Mouse (Mus musculus) intestine, embryonic 16.5 days (tissue): Measurements from ENCODE around the gene Hspb6. TPM values are rescaled to one million over a fixed set of nuclear protein-coding genes. Genes with fewer than 3 reads are reported as not detected.

Experiments
- ATAC-seq: fragments of 200-750 bp; cut with Nextera tagmentation; 2 replicates; pipeline ENCODE4 v1.8.0; 2017; ENCODE audit warnings: moderate TSS enrichment, moderate library complexity
- H3K27ac ChIP-seq: fragments of 300-500 bp; sonication (generic); 2 replicates; pipeline ENCODE4 v1.5.1; 2014; ENCODE audit warnings: mild to moderate bottlenecking, low read length
- H3K27me3 ChIP-seq: fragments of 300-500 bp; sonication (generic); replicated peaks from 2 replicates; pipeline ENCODE4 v1.6.1; 2014; ENCODE audit warnings: low read length, control low read depth, mixed read lengths; ENCODE audit not compliant: control insufficient read depth, insufficient read depth
- H3K36me3 ChIP-seq: fragments of 300-500 bp; sonication (generic); 2 replicates; pipeline ENCODE4 v1.6.1; 2014; ENCODE audit warnings: low read length, control low read depth; ENCODE audit not compliant: control insufficient read depth, insufficient read depth
- H3K4me1 ChIP-seq: fragments of 300-500 bp; sonication (generic); 2 replicates; pipeline ENCODE4 v1.6.1; 2014; ENCODE audit warnings: low read length, control low read depth, mixed read lengths; ENCODE audit not compliant: control insufficient read depth, insufficient read depth
- H3K4me2 ChIP-seq: fragments of 300-500 bp; sonication (generic); 2 replicates; pipeline ENCODE4 v1.6.1; 2014; ENCODE audit warnings: low read depth, low read length, control low read depth
- H3K4me3 ChIP-seq: fragments of 300-500 bp; sonication (generic); 2 replicates; pipeline ENCODE4 v1.5.1; 2014; ENCODE audit warnings: mild to moderate bottlenecking, low read length
- H3K9ac ChIP-seq: fragments of 300-500 bp; sonication (generic); 2 replicates; pipeline ENCODE4 v1.6.1; 2014; ENCODE audit warnings: low read depth, low read length
- H3K9me3 ChIP-seq: fragments of 300-500 bp; sonication (generic); 2 replicates; pipeline ENCODE4 v1.6.1; 2016; ENCODE audit warnings: low read length, control low read depth; ENCODE audit not compliant: control insufficient read depth
- WGBS: fragments of 180-500 bp; shearing (Covaris S2); extraction: QIAGEN DNeasy Blood & Tissue Kit; methylation state at CpG from one replicate; pipeline ENCODE4 v1.1.7; 2014; 5-methylcytosine and 5-hydroxymethylcytosine counted together
- microRNA-seq: library from miRNA; unstranded; fragments of <30 nt; microRNA quantifications from one replicate; pipeline ENCODE4, GENCODE M21; 2016
- polyA plus RNA-seq: library from polyadenylated mRNA; unstranded; fragments of >200 nt; fragmentation: Nextera tagmentation; extraction: Ambion mirVana; gene quantifications from 2 replicates; pipeline ENCODE4 v1.2.1, GENCODE M21; 2015

Gene Hspb6
- polyA plus RNA-seq, 1 experiment from 2014 or later = 53.8 TPM

DNA sequence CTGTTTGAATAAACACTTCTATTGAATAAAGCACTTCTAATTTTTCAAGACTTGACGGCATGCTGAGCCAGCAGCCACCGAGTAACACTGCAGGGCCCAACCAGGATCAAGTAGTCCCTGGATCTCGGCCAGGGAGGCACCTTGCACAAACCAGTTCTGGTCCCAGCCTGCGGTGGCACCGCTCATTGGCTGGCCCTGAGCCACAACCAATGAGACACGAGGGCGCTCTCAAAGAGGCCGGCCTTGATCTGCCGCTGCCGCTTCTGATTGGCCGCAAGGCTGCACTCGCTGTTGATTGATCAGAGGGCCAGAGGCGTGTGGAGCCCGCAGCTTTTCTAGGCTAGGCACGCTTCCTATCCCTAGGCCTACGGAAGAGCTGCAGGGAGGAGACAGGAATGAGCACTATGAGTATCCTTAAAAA, 48.0 kb downstream of the Hspb6 start:
- Histone ChIP-seq H3K9ac (no peak overlapping the region), H3K4me1 (peaks cover 19% of the 10 kb centered on the region), H3K27me3 (no peaks in the 10 kb centered on the region), H3K4me3 (no peak overlapping the region; the same call in 1 of the 2 replicates), H3K4me2 (peak overlapping the region; percentile 31; the same call in 1 of the 2 replicates), H3K9me3 (no peaks in the 10 kb centered on the region; the same call in 1 of the 2 replicates), H3K27ac (peak overlapping the region; percentile 46; the same call in 1 of the 2 replicates), H3K36me3 (no peaks in the 10 kb centered on the region)
- 2% methylated on average over 16 of the region's 16 CpGs for WGBS
- peak; percentile 91 for ATAC-seq

DNA sequence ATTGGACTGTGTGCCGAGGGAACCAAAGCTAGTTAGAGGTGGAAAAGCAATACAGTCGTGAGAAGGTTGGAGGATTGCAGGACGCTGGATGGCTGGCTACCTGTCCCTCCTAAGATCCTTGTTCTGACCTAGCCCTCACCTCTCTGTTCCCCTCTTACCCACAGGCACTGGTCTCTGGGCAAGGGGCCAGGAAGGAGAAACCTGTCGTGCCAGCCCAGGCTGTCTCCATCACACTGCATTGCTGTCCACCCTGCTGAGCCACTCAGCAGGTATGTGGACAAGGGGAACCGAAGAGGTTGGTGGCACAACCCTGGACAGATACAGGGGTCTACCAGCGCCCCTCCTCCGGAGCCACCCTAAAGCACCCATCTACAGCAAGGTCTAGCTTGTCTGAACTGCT, 48.7 kb downstream of the Hspb6 start:
- Histone ChIP-seq H3K9ac (0 out of 2 replicates have a peak overlapping the region, but pooled peaks have one; percentile 11), H3K9me3 (no peaks in the 10 kb centered on the region; the same call in 1 of the 2 replicates), H3K4me3 (no peak overlapping the region; the same call in 1 of the 2 replicates), H3K27me3 (no peaks in the 10 kb centered on the region), H3K27ac (peak overlapping the region; percentile 46), H3K36me3 (no peaks in the 10 kb centered on the region), H3K4me1 (peaks cover 19% of the 10 kb centered on the region), H3K4me2 (0 out of 2 replicates have a peak overlapping the region, but pooled peaks have one; percentile 31)
- 70% methylated on average over 7 of the region's 7 CpGs for WGBS
- no peak for ATAC-seq

DNA sequence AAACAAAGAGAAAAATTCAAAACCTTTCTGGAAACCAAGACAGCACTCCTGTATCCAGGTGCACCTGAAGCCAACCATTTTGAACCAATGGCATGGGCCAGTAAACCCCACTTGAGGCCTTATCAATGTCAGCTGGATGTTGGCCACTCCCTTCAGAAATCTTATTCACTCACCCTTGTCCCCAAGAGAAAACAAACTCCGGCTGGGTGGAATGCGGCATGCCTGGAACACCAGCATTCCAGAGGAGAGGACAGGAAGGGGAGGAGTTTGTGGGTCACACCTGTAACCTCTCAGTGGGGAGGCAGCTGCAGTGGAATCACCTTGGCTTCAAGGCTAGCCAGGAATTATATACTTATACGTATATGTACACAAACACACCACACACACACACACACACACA, 50.6 kb downstream of the Hspb6 start:
- peaks cover 19% of the 10 kb centered on the region for H3K4me1 ChIP-seq
- no peak overlapping the region for H3K9ac ChIP-seq
- H3K36me3 ChIP-seq = no peaks in the 10 kb centered on the region
- ATAC-seq = peak; percentile 80
- WGBS = 24% methylated on average over 3 of the region's 3 CpGs
- H3K27me3 ChIP-seq = no peaks in the 10 kb centered on the region
- H3K4me3 ChIP-seq = no peak overlapping the region
- H3K27ac ChIP-seq = peak overlapping the region; percentile 71
- no peaks in the 10 kb centered on the region; the same call in 1 of the 2 replicates for H3K9me3 ChIP-seq
- no peak overlapping the region for H3K4me2 ChIP-seq

- Histone ChIP-seq H3K36me3 (no peaks in the 10 kb centered on the region), H3K9ac (no peak overlapping the region), H3K9me3 (no peaks in the 10 kb centered on the region), H3K27me3 (no peaks in the 10 kb centered on the region), H3K27ac (no peak overlapping the region), H3K4me2 (no peak overlapping the region), H3K4me3 (no peak overlapping the region), H3K4me1 (peaks cover 23% of the 10 kb centered on the region)
- ATAC-seq = no peak
- WGBS = 64% methylated on average over 8 of the region's 8 CpGs
Measured at GRCm38 (mm10) chr7:30604424-30604823, 52.4 kb downstream of the Hspb6 start.

DNA sequence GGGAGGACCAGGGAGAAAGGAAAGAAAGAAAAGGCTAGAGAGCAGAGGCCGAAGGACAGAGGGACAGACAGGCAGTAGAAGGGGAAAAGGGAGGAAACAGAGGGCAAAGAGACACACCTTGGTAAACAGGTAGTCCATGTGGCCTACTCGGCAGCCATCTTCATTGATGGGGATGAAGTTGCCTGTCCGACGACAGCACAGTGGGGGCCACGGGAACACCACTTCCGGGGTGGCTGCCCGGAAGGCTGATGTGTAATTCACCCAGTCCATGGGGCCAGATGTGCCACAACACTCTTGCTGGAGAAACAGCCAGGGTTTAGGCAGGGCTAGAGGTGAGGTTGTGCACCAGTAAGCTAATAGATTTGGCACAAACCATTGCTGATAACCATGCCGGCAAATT, 53.0 kb downstream of the Hspb6 start:
- no peak overlapping the region for H3K27ac ChIP-seq
- no peaks in the 10 kb centered on the region for H3K36me3 ChIP-seq
- H3K9me3 ChIP-seq = no peaks in the 10 kb centered on the region
- H3K4me1 ChIP-seq = peaks cover 19% of the 10 kb centered on the region
- 83% methylated on average over 8 of the region's 8 CpGs for whole genome bisulfite sequencing
- no peak overlapping the region for H3K9ac ChIP-seq
- H3K4me2 ChIP-seq = no peak overlapping the region
- H3K4me3 ChIP-seq = no peak overlapping the region
- no peaks in the 10 kb centered on the region for H3K27me3 ChIP-seq
- ATAC-seq = no peak

Small RNA genes within 50 kb of the gene (microRNA-seq; reads per million reads assigned to microRNA genes)
- gene Gm38670 (not detected), gene Mir3569 (not detected)

Other genes with a start within 250 kb of the Hspb6 start
- gene Alkbh6, start 243.5 kb upstream of the Hspb6 start, polyA plus RNA-seq = 68.8 and 70.6 TPM in 2 replicates
- gene Syne4, start 237.4 kb upstream of the Hspb6 start, polyA plus RNA-seq = 58.9 and 59.7 TPM in 2 replicates
- gene E130208F15Rik, start 230.4 kb upstream of the Hspb6 start, polyA plus RNA-seq = 0.61 and 2.8 TPM in 2 replicates
- gene Sdhaf1, start 228.3 kb upstream of the Hspb6 start, polyA plus RNA-seq = 13.8 and 14.3 TPM in 2 replicates
- gene Lrfn3, start 189.4 kb upstream of the Hspb6 start, polyA plus RNA-seq = 2.5 and 3.0 TPM in 2 replicates
- 55.2 and 59.9 TPM in 2 replicates for gene Tyrobp, start 138.4 kb upstream of the Hspb6 start, polyA plus RNA-seq
- 2.4 and 3.1 TPM in 2 replicates for gene Hcst, start 132.3 kb upstream of the Hspb6 start, polyA plus RNA-seq
- 2.6 TPM in 2 replicates for gene Nfkbid, start 130.4 kb upstream of the Hspb6 start, polyA plus RNA-seq
- 32.4 and 33.3 TPM in 2 replicates for gene Aplp1, start 106.6 kb upstream of the Hspb6 start, polyA plus RNA-seq
- 1.0 and 1.1 TPM in 2 replicates for gene Kirrel2, start 94.5 kb upstream of the Hspb6 start, polyA plus RNA-seq
- 0.94 and 1.8 TPM in 2 replicates for gene Nphs1, start 93.9 kb upstream of the Hspb6 start, polyA plus RNA-seq
- gene Prodh2, start 58.6 kb upstream of the Hspb6 start, polyA plus RNA-seq = 9.9 and 13.0 TPM in 2 replicates
- gene Arhgap33, start 17.1 kb upstream of the Hspb6 start, polyA plus RNA-seq = 5.6 and 6.4 TPM in 2 replicates
- gene Proser3, start 121 bp downstream of the Hspb6 start, polyA plus RNA-seq = 6.3 and 7.6 TPM in 2 replicates
- 44.5 and 50.0 TPM in 2 replicates for gene Lin37, start 7.7 kb downstream of the Hspb6 start, polyA plus RNA-seq
- 71.2 and 73.8 TPM in 2 replicates for gene U2af1l4, start 11.1 kb downstream of the Hspb6 start, polyA plus RNA-seq
- 9.2 and 9.3 TPM in 2 replicates for gene Gm49396, start 11.2 kb downstream of the Hspb6 start, polyA plus RNA-seq
- gene Psenen, start 11.4 kb downstream of the Hspb6 start, polyA plus RNA-seq = 158 and 168 TPM in 2 replicates
- gene Igflr1, start 13.2 kb downstream of the Hspb6 start, polyA plus RNA-seq = 3.7 and 5.4 TPM in 2 replicates
- 6.8 and 7.1 TPM in 2 replicates for gene Kmt2b, start 36.5 kb downstream of the Hspb6 start, polyA plus RNA-seq
- 1.2 and 1.9 TPM in 2 replicates for gene Zbtb32, start 46.7 kb downstream of the Hspb6 start, polyA plus RNA-seq
- 5.9 and 7.3 TPM in 2 replicates for gene Upk1a, start 60.7 kb downstream of the Hspb6 start, polyA plus RNA-seq
- gene Cox6b1, start 74.0 kb downstream of the Hspb6 start, polyA plus RNA-seq = 1,335 and 1,344 TPM in 2 replicates
- not detected in 2 replicates for gene Etv2, start 83.7 kb downstream of the Hspb6 start, polyA plus RNA-seq
- 93.8 and 95.7 TPM in 2 replicates for gene Rbm42, start 98.1 kb downstream of the Hspb6 start, polyA plus RNA-seq
- 33.7 and 39.4 TPM in 2 replicates for gene Haus5, start 112.8 kb downstream of the Hspb6 start, polyA plus RNA-seq
- gene Pmis2, start 119.4 kb downstream of the Hspb6 start, polyA plus RNA-seq = not detected in 2 replicates
- gene 2200002J24Rik, start 146.7 kb downstream of the Hspb6 start, polyA plus RNA-seq = 4.7 and 4.8 TPM in 2 replicates
- 1.6 and 2.5 TPM in 2 replicates for gene Atp4a, start 160.0 kb downstream of the Hspb6 start, polyA plus RNA-seq
- gene Tmem147, start 177.4 kb downstream of the Hspb6 start, polyA plus RNA-seq = 242 and 249 TPM in 2 replicates
- gene Gapdhs, start 191.5 kb downstream of the Hspb6 start, polyA plus RNA-seq = 0.32 TPM in 1 of 2 replicates, not detected in the other
- gene Sbsn, start 199.3 kb downstream of the Hspb6 start, polyA plus RNA-seq = 0.89 and 1.6 TPM in 2 replicates
- 4.4 and 5.8 TPM in 2 replicates for gene Dmkn, start 211.6 kb downstream of the Hspb6 start, polyA plus RNA-seq
- gene Krtdap, start 235.7 kb downstream of the Hspb6 start, polyA plus RNA-seq = 1.5 and 3.4 TPM in 2 replicates